Mouse (Mus musculus): ENCODE measurements around the gene Cda. TPM values are rescaled to one million over a fixed set of nuclear protein-coding genes. Genes with fewer than 3 reads are reported as not detected.

The Cda gene
- polyA plus RNA-seq, 1 experiment from 2014 or later, result 7.3 TPM

DNA sequence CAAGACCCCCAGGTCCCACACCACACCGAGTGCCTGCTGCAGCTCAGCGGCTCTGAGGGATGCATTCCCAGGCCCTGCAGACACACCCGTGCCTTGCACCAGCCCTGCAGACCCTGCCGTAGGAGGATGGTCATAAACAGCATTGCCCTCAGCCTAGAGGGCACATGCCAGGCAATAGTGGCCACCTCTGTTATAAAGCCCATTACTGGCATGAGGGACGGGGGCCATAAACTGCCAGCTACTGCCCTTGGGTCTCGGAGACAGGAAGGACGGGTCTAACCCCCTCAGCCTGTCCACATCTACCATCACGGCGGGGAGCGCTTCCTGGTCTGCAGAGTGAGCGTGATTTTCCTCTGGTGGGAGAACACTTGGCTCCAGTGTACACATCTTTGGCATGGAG is 54.8 kb downstream of the Cda start:
- Histone ChIP-seq H3K4me3 (ENCODE audit: low read length) (no peak overlapping the region), H3K4me2 (ENCODE audit: low read depth, low read length) (no peak overlapping the region), H3K36me3 (ENCODE audit: control insufficient read depth, insufficient read depth) (peaks cover 62% of the 10 kb centered on the region), H3K27ac (ENCODE audit: low read length) (no peak overlapping the region), H3K27me3 (ENCODE audit: control insufficient read depth, insufficient read depth, low read length) (no peaks in the 10 kb centered on the region), H3K4me1 (ENCODE audit: control insufficient read depth, insufficient read depth, low read length) (no peaks in the 10 kb centered on the region), H3K9me3 (replicated peaks; ENCODE audit: control insufficient read depth, low read length) (0 out of 2 replicates have a peak, but pooled peaks cover 4% of the 10 kb centered on the region), H3K9ac (ENCODE audit: low read length) (no peak overlapping the region)
- WGBS, result 90% methylated on average over 11 of the region's 11 CpGs
- ATAC-seq (replicated peaks; ENCODE audit: extremely low read depth, insufficient read depth, low FRiP score), result no peak

DNA sequence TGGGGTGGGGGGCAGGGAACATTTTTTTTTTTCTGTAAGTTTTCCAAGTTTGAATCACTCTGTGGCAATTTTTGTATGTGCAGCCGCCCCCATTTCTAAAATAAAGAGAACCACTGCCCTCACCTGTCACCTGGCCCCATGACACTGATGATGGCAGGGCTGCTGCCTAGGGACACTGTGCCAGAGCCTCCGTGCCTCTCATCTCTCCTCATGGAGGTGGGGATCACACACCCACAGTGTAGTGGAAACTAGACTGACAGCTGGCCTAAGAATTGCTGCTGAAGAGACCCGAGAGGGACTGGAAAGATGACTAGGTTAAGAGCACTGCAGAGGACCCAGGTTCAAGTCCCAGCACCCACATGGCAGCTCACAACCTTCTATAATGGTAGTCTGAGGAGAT is 55.7 kb downstream of the Cda start:
- H3K27me3 ChIP-seq (ENCODE audit: control insufficient read depth, insufficient read depth, low read length), result no peaks in the 10 kb centered on the region
- no peak for ATAC-seq (replicated peaks; ENCODE audit: extremely low read depth, insufficient read depth, low FRiP score)
- H3K4me1 ChIP-seq (ENCODE audit: control insufficient read depth, insufficient read depth, low read length), result no peaks in the 10 kb centered on the region
- no peak overlapping the region for H3K4me3 ChIP-seq (ENCODE audit: low read length)
- no peak overlapping the region for H3K27ac ChIP-seq (ENCODE audit: low read length)
- peaks cover 61% of the 10 kb centered on the region for H3K36me3 ChIP-seq (ENCODE audit: control insufficient read depth, insufficient read depth)
- no peak overlapping the region for H3K9ac ChIP-seq (ENCODE audit: low read length)
- WGBS, result 93% methylated on average over 3 of the region's 3 CpGs
- no peak overlapping the region for H3K4me2 ChIP-seq (ENCODE audit: low read depth, low read length)
- 0 out of 2 replicates have a peak, but pooled peaks cover 4% of the 10 kb centered on the region for H3K9me3 ChIP-seq (replicated peaks; ENCODE audit: control insufficient read depth, low read length)

DNA sequence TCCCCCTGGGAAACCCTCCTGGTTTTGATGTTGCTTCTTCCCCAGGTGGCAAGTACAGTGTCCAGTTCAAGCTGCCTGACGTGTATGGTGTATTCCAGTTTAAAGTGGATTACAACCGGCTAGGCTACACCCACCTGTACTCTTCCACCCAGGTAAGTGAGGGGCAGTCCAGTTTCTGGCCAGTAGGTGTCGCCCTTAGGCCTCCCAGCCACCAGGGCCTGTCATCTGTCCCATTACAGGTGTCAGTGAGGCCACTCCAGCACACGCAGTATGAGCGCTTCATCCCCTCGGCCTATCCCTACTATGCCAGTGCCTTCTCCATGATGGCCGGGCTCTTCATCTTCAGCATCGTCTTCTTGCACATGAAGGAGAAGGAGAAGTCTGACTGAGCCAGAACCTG is 56.2 kb downstream of the Cda start:
- H3K9ac ChIP-seq (ENCODE audit: low read length), result no peak overlapping the region
- no peaks in the 10 kb centered on the region for H3K4me1 ChIP-seq (ENCODE audit: control insufficient read depth, insufficient read depth, low read length)
- H3K9me3 ChIP-seq (replicated peaks; ENCODE audit: control insufficient read depth, low read length), result 0 out of 2 replicates have a peak, but pooled peaks cover 3% of the 10 kb centered on the region
- no peak overlapping the region for H3K27ac ChIP-seq (ENCODE audit: low read length)
- no peak overlapping the region for H3K4me3 ChIP-seq (ENCODE audit: low read length)
- no peak overlapping the region for H3K4me2 ChIP-seq (ENCODE audit: low read depth, low read length)
- ATAC-seq (replicated peaks; ENCODE audit: extremely low read depth, insufficient read depth, low FRiP score), result peak; percentile 33; the same call in 1 of the 2 replicates
- H3K27me3 ChIP-seq (ENCODE audit: control insufficient read depth, insufficient read depth, low read length), result no peaks in the 10 kb centered on the region
- 54% methylated on average over 8 of the region's 8 CpGs for WGBS
- H3K36me3 ChIP-seq (ENCODE audit: control insufficient read depth, insufficient read depth), result peaks cover 56% of the 10 kb centered on the region

DNA sequence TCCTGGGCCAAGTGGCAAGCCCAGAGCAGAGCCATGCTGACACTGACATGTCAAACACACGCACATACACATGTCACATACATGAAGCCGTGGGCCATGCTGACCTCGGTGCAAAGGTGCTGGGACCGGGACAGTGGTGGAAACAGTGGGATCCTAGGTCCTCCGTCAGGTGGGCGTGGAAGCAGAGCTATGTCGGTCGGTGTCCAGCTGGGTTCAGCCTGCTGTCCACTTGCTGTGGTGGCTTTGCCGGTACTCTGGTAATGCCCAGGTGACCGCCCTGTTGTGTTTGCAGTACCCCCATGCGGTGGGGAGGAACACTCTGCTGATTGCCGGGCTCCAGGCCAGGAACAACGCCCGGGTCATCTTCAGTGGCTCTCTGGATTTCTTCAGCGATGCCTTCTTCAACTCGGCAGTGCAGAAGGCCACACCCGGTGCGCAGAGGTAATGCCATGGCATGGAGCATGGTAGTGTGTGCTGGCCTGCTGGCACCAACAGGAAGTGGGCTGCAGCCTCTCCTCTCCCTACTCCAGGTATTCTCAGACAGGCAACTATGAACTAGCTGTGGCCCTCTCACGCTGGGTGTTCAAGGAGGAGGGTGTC is 57.4 kb downstream of the Cda start:
- no peak overlapping the region for H3K4me3 ChIP-seq (ENCODE audit: low read length)
- H3K36me3 ChIP-seq (ENCODE audit: control insufficient read depth, insufficient read depth), result peaks cover 52% of the 10 kb centered on the region
- ATAC-seq (replicated peaks; ENCODE audit: extremely low read depth, insufficient read depth, low FRiP score), result no peak
- no peak overlapping the region for H3K9ac ChIP-seq (ENCODE audit: low read length)
- 91% methylated on average over 19 of the region's 19 CpGs for WGBS
- H3K4me1 ChIP-seq (ENCODE audit: control insufficient read depth, insufficient read depth, low read length), result peaks cover 6% of the 10 kb centered on the region
- no peaks in the 10 kb centered on the region for H3K27me3 ChIP-seq (ENCODE audit: control insufficient read depth, insufficient read depth, low read length)
- no peak overlapping the region for H3K4me2 ChIP-seq (ENCODE audit: low read depth, low read length)
- no peak overlapping the region for H3K27ac ChIP-seq (ENCODE audit: low read length)
- no peaks in the 10 kb centered on the region for H3K9me3 ChIP-seq (replicated peaks; ENCODE audit: control insufficient read depth, low read length)

DNA sequence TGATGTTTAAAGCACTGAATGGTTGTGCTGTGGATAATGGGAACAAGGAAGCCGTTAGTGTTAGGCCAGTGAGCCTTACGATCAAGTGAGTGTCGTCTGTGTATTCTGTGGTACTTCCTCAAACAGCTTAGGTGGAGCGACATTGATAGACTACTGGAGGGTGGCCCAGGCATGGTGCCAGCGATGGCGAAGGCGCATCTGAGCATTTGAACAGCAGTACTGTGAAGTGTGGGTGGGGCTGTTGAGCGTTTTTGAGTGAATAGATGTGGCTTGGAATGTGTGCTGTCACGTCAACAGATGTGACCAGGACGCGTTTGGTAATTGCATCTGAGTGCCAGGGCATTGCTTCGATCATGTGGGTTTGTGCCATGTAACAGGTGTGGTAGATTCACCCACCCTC is 60.1 kb downstream of the Cda start:
- ATAC-seq (replicated peaks; ENCODE audit: extremely low read depth, insufficient read depth, low FRiP score), result no peak
- Histone ChIP-seq H3K4me2 (ENCODE audit: low read depth, low read length) (no peak overlapping the region), H3K4me1 (ENCODE audit: control insufficient read depth, insufficient read depth, low read length) (peaks cover 12% of the 10 kb centered on the region), H3K9ac (ENCODE audit: low read length) (no peak overlapping the region), H3K27ac (ENCODE audit: low read length) (no peak overlapping the region), H3K27me3 (ENCODE audit: control insufficient read depth, insufficient read depth, low read length) (no peaks in the 10 kb centered on the region), H3K4me3 (ENCODE audit: low read length) (no peak overlapping the region), H3K9me3 (replicated peaks; ENCODE audit: control insufficient read depth, low read length) (no peaks in the 10 kb centered on the region), H3K36me3 (ENCODE audit: control insufficient read depth, insufficient read depth) (peaks cover 35% of the 10 kb centered on the region)
- WGBS, result 84% methylated on average over 12 of the region's 12 CpGs

DNA sequence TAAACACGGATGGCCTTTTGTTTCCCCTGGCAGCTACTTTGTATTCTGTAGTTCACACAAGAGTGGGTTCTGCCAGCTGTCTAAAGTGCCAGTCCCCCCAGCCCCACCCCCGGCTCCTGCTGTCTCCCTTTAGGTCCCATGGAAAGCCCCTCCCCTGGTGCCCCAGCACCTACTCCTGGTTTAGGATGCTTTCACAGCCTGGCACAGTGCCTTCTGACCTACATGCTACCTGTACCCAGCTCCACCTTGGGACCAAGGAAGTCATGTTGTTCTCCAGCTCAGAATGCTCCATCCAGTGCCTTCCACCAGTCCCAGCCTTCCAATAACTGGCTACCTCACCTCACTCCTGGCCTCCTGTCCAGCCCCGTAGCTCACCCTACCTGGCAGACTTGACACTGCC is 60.8 kb downstream of the Cda start:
- H3K36me3 ChIP-seq (ENCODE audit: control insufficient read depth, insufficient read depth), result peaks cover 29% of the 10 kb centered on the region
- peaks cover 12% of the 10 kb centered on the region for H3K4me1 ChIP-seq (ENCODE audit: control insufficient read depth, insufficient read depth, low read length)
- no peaks in the 10 kb centered on the region for H3K9me3 ChIP-seq (replicated peaks; ENCODE audit: control insufficient read depth, low read length)
- H3K27me3 ChIP-seq (ENCODE audit: control insufficient read depth, insufficient read depth, low read length), result no peaks in the 10 kb centered on the region
- no peak overlapping the region for H3K27ac ChIP-seq (ENCODE audit: low read length)
- H3K4me3 ChIP-seq (ENCODE audit: low read length), result no peak overlapping the region
- H3K4me2 ChIP-seq (ENCODE audit: low read depth, low read length), result no peak overlapping the region
- ATAC-seq (replicated peaks; ENCODE audit: extremely low read depth, insufficient read depth, low FRiP score), result no peak
- H3K9ac ChIP-seq (ENCODE audit: low read length), result no peak overlapping the region
- WGBS, result 91% methylated on average over 3 of the region's 3 CpGs

DNA sequence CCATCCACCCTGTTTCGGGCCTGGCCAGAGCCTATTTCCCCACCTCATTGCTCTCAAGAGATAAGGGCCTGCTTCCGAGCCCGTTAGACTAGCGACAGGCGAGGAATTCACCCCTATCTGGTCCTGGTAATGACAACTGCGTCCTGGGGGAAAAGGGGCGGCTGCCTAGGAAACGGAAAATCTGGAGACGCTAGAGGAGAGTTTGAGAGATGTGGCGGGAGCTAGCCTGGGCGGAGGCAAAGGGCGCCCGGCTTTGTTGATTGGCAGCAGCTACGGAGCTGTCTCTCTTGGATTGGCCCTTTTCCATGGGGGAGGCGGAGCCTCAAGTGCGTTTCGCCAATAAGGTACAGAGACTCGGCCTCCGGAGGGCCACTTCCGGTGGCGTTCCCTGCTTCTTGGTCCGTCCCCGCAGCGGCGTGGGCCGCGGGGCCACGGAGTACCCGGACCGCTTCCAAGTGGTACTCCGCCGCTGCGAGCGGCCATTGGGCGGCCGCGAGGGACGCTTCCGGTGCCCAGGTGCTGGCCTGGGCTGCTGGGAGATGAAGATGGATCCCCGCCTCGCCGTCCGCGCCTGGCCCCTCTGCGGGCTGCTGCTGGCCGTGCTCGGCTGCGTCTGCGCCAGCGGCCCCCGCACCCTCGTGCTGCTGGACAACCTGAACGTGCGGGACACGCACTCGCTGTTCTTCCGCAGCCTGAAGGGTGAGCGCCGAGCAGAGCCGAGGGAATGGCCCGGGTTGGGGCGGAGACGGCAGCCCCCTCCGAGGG is 63.3 kb downstream of the Cda start, which contains the start of gene Ddost:
Ddost (plus strand) TSS at position 391 of the 765 bp plus-strand sequence.
- WGBS, result under 1% methylated on average over 64 of the region's 64 CpGs
- peak within 1 kb of the TSS; percentile 66 for H3K27ac ChIP-seq (ENCODE audit: low read length)
- H3K27me3 ChIP-seq (ENCODE audit: control insufficient read depth, insufficient read depth, low read length), result no peaks in the 10 kb centered on the region
- peaks cover 12% of the 10 kb centered on the region for H3K4me1 ChIP-seq (ENCODE audit: control insufficient read depth, insufficient read depth, low read length)
- no peaks in the 10 kb centered on the region for H3K9me3 ChIP-seq (replicated peaks; ENCODE audit: control insufficient read depth, low read length)
- peak within 1 kb of the TSS; percentile 86 for H3K9ac ChIP-seq (ENCODE audit: low read length)
- ATAC-seq (replicated peaks; ENCODE audit: extremely low read depth, insufficient read depth, low FRiP score), result peak; percentile 97
- H3K36me3 ChIP-seq (ENCODE audit: control insufficient read depth, insufficient read depth), result peaks cover 10% of the 10 kb centered on the region; the same call in 1 of the 2 replicates
- peak within 1 kb of the TSS; percentile 87 for H3K4me2 ChIP-seq (ENCODE audit: low read depth, low read length)
- peak within 1 kb of the TSS; percentile 71 for H3K4me3 ChIP-seq (ENCODE audit: low read length)

DNA sequence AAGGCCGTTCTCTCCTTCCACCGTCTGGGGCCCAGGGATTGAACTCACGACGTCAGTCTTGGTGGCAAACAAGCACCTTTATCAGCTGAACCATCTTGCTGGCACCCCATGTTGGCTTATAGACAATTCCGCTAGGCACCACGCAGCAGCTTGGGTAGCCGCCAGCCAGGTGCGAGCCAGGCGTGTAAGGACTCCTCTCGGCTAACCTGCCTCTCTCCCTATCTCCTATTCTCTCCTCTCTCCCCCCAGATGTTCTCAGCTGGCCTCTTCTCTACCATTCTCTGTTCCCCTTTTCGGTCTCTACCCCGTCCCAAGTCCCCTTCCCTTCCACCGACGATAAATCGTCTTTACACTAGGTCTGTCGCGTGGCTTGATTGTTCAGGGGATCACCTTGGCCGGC is 64.0 kb downstream of the Cda start:
- peak overlapping the region; percentile 77 for H3K4me2 ChIP-seq (ENCODE audit: low read depth, low read length)
- H3K4me1 ChIP-seq (ENCODE audit: control insufficient read depth, insufficient read depth, low read length), result peaks cover 12% of the 10 kb centered on the region
- ATAC-seq (replicated peaks; ENCODE audit: extremely low read depth, insufficient read depth, low FRiP score), result no peak
- H3K4me3 ChIP-seq (ENCODE audit: low read length), result peak overlapping the region; percentile 71
- H3K9ac ChIP-seq (ENCODE audit: low read length), result peak overlapping the region; percentile 72
- no peaks in the 10 kb centered on the region for H3K27me3 ChIP-seq (ENCODE audit: control insufficient read depth, insufficient read depth, low read length)
- no peaks in the 10 kb centered on the region for H3K9me3 ChIP-seq (replicated peaks; ENCODE audit: control insufficient read depth, low read length)
- H3K36me3 ChIP-seq (ENCODE audit: control insufficient read depth, insufficient read depth), result peaks cover 5% of the 10 kb centered on the region; the same call in 1 of the 2 replicates
- WGBS, result 13% methylated on average over 18 of the region's 18 CpGs
- H3K27ac ChIP-seq (ENCODE audit: low read length), result peak overlapping the region; percentile 66

DNA sequence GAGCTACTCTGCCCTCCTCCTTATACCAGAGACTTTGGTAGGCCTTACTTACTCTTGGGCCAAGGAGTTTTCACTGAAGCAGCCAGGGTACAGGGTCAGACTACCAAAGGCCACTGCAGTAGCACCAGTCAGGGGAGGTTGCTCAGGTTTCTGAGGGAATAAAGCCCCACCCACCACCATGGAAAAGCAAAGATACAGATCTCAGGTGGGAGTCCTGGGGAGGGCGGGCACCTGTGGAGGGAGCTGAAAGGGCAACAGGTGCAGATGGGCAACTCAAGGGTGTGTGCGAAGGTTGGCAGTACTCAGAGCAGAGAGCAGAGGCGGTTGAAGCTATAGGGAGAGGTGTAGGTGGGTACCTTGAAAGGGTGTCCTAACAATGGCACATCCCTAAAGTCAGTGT is 64.8 kb downstream of the Cda start:
- no peak overlapping the region for H3K4me3 ChIP-seq (ENCODE audit: low read length)
- H3K9ac ChIP-seq (ENCODE audit: low read length), result no peak overlapping the region
- no peak for ATAC-seq (replicated peaks; ENCODE audit: extremely low read depth, insufficient read depth, low FRiP score)
- no peaks in the 10 kb centered on the region for H3K27me3 ChIP-seq (ENCODE audit: control insufficient read depth, insufficient read depth, low read length)
- H3K27ac ChIP-seq (ENCODE audit: low read length), result no peak overlapping the region
- H3K4me2 ChIP-seq (ENCODE audit: low read depth, low read length), result no peak overlapping the region
- WGBS, result 89% methylated on average over 3 of the region's 3 CpGs
- peaks cover 12% of the 10 kb centered on the region for H3K4me1 ChIP-seq (ENCODE audit: control insufficient read depth, insufficient read depth, low read length)
- H3K36me3 ChIP-seq (ENCODE audit: control insufficient read depth, insufficient read depth), result no peaks in the 10 kb centered on the region
- H3K9me3 ChIP-seq (replicated peaks; ENCODE audit: control insufficient read depth, low read length), result no peaks in the 10 kb centered on the region
